8 mouse cellular contexts compared by ENCODE assay signal in the genomic region with DNA sequence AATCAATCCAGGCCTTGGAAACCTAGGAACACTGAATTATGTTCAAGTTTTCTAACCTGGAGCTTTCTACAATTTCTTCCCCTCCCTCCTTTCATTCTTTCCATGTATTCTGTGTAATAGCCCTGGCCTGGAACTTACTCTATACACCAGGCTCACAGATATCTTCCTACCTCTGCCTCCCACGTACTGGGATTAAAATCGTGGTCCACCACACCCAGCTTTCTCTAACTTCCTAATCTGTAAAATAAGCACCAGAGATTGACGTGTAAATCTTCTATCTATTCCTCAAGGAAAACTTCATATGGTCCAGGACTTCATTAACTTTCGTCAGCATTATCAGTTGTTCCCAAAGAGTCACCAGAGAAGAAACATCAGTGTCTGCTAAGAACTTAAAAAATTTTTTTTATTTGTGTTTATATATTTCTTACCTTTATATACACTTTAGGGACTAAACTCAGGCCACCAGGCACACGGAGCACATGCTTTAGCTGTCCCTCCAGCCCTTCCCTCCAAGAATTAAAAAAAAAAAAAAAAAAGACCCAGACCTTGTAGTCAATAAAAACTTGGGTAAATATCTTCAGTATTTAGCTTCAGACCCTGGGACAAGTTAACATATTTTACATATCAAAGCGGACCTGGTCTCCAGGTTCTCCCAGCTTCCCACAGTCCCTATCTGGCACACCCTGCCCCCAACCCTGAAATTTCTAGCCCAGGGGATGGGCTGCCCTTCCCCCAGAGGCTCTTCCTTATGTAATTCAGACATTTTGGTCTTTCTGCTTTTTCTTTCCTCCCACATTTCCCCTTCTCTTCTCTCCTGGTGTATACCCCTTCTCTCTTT. TPM values are rescaled to one million over a fixed set of nuclear protein-coding genes. Genes with fewer than 3 reads are reported as not detected.
DNase-seq lines count a peak whose midpoint lies in the region; ATAC-seq and TF ChIP-seq lines count a peak whose summit lies in the region.

No protein-coding gene starts in this region.

- peaks cover 40% of the 10 kb centered on the region for H3K4me1 ChIP-seq in lung, embryonic 15.5 days
- H3K4me1 ChIP-seq in hindbrain, postnatal 0 days (ENCODE audit: insufficient read depth, low read length) = peaks cover 8% of the 10 kb centered on the region; the same call in 1 of the 2 replicates
- peaks cover 3% of the 10 kb centered on the region; the same call in 1 of the 2 replicates for H3K4me1 ChIP-seq in midbrain, postnatal 0 days (ENCODE audit: insufficient read depth, low read length)

- no peak for TF ChIP-seq CTCF in hindbrain, postnatal 0 days (IDR thresholded peaks at IDR 0.05; ENCODE audit: low read depth)
- TF ChIP-seq CTCF in midbrain, postnatal 0 days (IDR thresholded peaks at IDR 0.05) = no peak

- no peak for ATAC-seq in lung, embryonic 15.5 days (ENCODE audit: borderline replicate concordance, extremely low read depth, low FRiP score, low TSS enrichment)
- ATAC-seq in hindbrain, postnatal 0 days = no peak
- no peak for ATAC-seq in midbrain, postnatal 0 days (ENCODE audit: low FRiP score)

- peak overlapping the region; percentile 67 for H3K9ac ChIP-seq in lung, embryonic 15.5 days
- H3K9ac ChIP-seq in hindbrain, postnatal 0 days (replicated peaks; ENCODE audit: low read length) = peak overlapping the region; percentile 56
- H3K9ac ChIP-seq in midbrain, postnatal 0 days (replicated peaks; ENCODE audit: low read length, poor library complexity, severe bottlenecking) = no peak overlapping the region; the same call in 1 of the 2 replicates

- H3K27ac ChIP-seq in lung, embryonic 15.5 days = peak overlapping the region; percentile 98
- H3K27ac ChIP-seq in hindbrain, postnatal 0 days = peak overlapping the region; percentile 67
- H3K27ac ChIP-seq in midbrain, postnatal 0 days (ENCODE audit: low read depth, low read length) = peak overlapping the region; percentile 59; the same call in 1 of the 2 replicates

- no peaks in the 10 kb centered on the region for H3K27me3 ChIP-seq in lung, embryonic 15.5 days
- no peaks in the 10 kb centered on the region for H3K27me3 ChIP-seq in hindbrain, postnatal 0 days (ENCODE audit: insufficient read depth, low read length)
- H3K27me3 ChIP-seq in midbrain, postnatal 0 days (ENCODE audit: insufficient read depth, low read length) = no peaks in the 10 kb centered on the region

- 7% methylated on average over 6 of the region's 6 CpGs for WGBS in lung, embryonic 15.5 days
- 9% methylated on average over 6 of the region's 6 CpGs for WGBS in hindbrain, postnatal 0 days
- 5% methylated on average over 6 of the region's 6 CpGs for WGBS in midbrain, postnatal 0 days

- peak overlapping the region; percentile 53 for H3K4me3 ChIP-seq in lung, embryonic 15.5 days
- H3K4me3 ChIP-seq in hindbrain, postnatal 0 days (ENCODE audit: low read length) = peak overlapping the region; percentile 45
- peak overlapping the region; percentile 44 for H3K4me3 ChIP-seq in midbrain, postnatal 0 days (ENCODE audit: low read depth, low read length)

- no peak for DNase-seq in lung, postnatal 36 days
- peak; percentile 80 for DNase-seq in embryo, embryonic 10.5 days (ENCODE audit: low spot score)
- no peak for DNase-seq in hindbrain, postnatal 0 days (ENCODE audit: low spot score)
- DNase-seq in midbrain, postnatal 0 days (ENCODE audit: low spot score) = no peak
- no peak for DNase-seq in urinary bladder, postnatal 25 days (ENCODE audit: low spot score)
- no peak for DNase-seq in cerebellum, postnatal 10 days
- DNase-seq in right cerebral cortex, postnatal 10 days (ENCODE audit: low spot score in 2 of 2) = no peak

- H3K36me3 ChIP-seq in lung, embryonic 15.5 days = no peaks in the 10 kb centered on the region
- H3K36me3 ChIP-seq in hindbrain, postnatal 0 days (ENCODE audit: insufficient read depth, low read length) = no peaks in the 10 kb centered on the region
- H3K36me3 ChIP-seq in midbrain, postnatal 0 days (ENCODE audit: insufficient read depth, low read length) = no peaks in the 10 kb centered on the region

- peak overlapping the region; percentile 77 for H3K4me2 ChIP-seq in lung, embryonic 15.5 days
- H3K4me2 ChIP-seq in hindbrain, postnatal 0 days (ENCODE audit: low read depth, low read length) = peak overlapping the region; percentile 77
- peak overlapping the region; percentile 83 for H3K4me2 ChIP-seq in midbrain, postnatal 0 days (ENCODE audit: low read depth, low read length, poor library complexity, severe bottlenecking)

- H3K9me3 ChIP-seq in lung, embryonic 15.5 days = no peaks in the 10 kb centered on the region
- no peaks in the 10 kb centered on the region for H3K9me3 ChIP-seq in hindbrain, postnatal 0 days (ENCODE audit: low read length)
- H3K9me3 ChIP-seq in midbrain, postnatal 0 days (ENCODE audit: low read length) = no peaks in the 10 kb centered on the region

RNA-seq across cellular contexts. Expression of a gene that starts 1.0 kb away (rescaled TPM):
- polyA plus RNA-seq in lung, embryonic 15.5 days (2015; fragmentation: Nextera tagmentation; extraction: Ambion mirVana) = 160 and 177 TPM in 2 replicates
- total RNA-seq in hindbrain, postnatal 0 days (2014; rRNA removed) = 1,614 and 2,187 TPM in 2 replicates
- polyA plus RNA-seq in hindbrain, postnatal 0 days (2015; fragmentation: Nextera tagmentation; extraction: Ambion mirVana) = 36.9 and 39.6 TPM in 2 replicates
- total RNA-seq in midbrain, postnatal 0 days (2014; rRNA removed) = 900 and 1,141 TPM in 2 replicates
- 18.0 and 18.8 TPM in 2 replicates for polyA plus RNA-seq in midbrain, postnatal 0 days (2015; fragmentation: Nextera tagmentation; extraction: Ambion mirVana)

RNA-seq across cellular contexts. Expression of a gene that starts 6.9 kb away (rescaled TPM):
- 9.4 and 10.2 TPM in 2 replicates for polyA plus RNA-seq in lung, embryonic 15.5 days (2015; fragmentation: Nextera tagmentation; extraction: Ambion mirVana)
- 173 and 207 TPM in 2 replicates for total RNA-seq in hindbrain, postnatal 0 days (2014; rRNA removed)
- polyA plus RNA-seq in hindbrain, postnatal 0 days (2015; fragmentation: Nextera tagmentation; extraction: Ambion mirVana) = 0.96 and 1.4 TPM in 2 replicates
- 49.8 and 92.5 TPM in 2 replicates for total RNA-seq in midbrain, postnatal 0 days (2014; rRNA removed)
- 0.42 and 0.55 TPM in 2 replicates for polyA plus RNA-seq in midbrain, postnatal 0 days (2015; fragmentation: Nextera tagmentation; extraction: Ambion mirVana)

RNA-seq across cellular contexts. Expression of a gene that starts 8.3 kb away (rescaled TPM):
- 3.1 and 4.6 TPM in 2 replicates for polyA plus RNA-seq in lung, embryonic 15.5 days (2015; fragmentation: Nextera tagmentation; extraction: Ambion mirVana)
- total RNA-seq in hindbrain, postnatal 0 days (2014; rRNA removed) = 636 and 885 TPM in 2 replicates
- 0.69 TPM in 1 of 2 replicates, not detected in the other for polyA plus RNA-seq in hindbrain, postnatal 0 days (2015; fragmentation: Nextera tagmentation; extraction: Ambion mirVana)
- 162 and 232 TPM in 2 replicates for total RNA-seq in midbrain, postnatal 0 days (2014; rRNA removed)
- not detected in 2 replicates for polyA plus RNA-seq in midbrain, postnatal 0 days (2015; fragmentation: Nextera tagmentation; extraction: Ambion mirVana)

RNA-seq across cellular contexts. Expression of a gene that starts 8.4 kb away (rescaled TPM):
- polyA plus RNA-seq in lung, embryonic 15.5 days (2015; fragmentation: Nextera tagmentation; extraction: Ambion mirVana) = 10.1 and 10.2 TPM in 2 replicates
- total RNA-seq in hindbrain, postnatal 0 days (2014; rRNA removed) = 695 and 1,354 TPM in 2 replicates
- 1.3 and 2.4 TPM in 2 replicates for polyA plus RNA-seq in hindbrain, postnatal 0 days (2015; fragmentation: Nextera tagmentation; extraction: Ambion mirVana)
- 194 and 327 TPM in 2 replicates for total RNA-seq in midbrain, postnatal 0 days (2014; rRNA removed)
- polyA plus RNA-seq in midbrain, postnatal 0 days (2015; fragmentation: Nextera tagmentation; extraction: Ambion mirVana) = 0.43 TPM in 1 of 2 replicates, not detected in the other

RNA-seq across cellular contexts. Expression of a gene that starts 11.2 kb away (rescaled TPM):
- polyA plus RNA-seq in lung, embryonic 15.5 days (2015; fragmentation: Nextera tagmentation; extraction: Ambion mirVana) = 14.5 and 17.7 TPM in 2 replicates
- total RNA-seq in hindbrain, postnatal 0 days (2014; rRNA removed) = 1,151 and 1,635 TPM in 2 replicates
- polyA plus RNA-seq in hindbrain, postnatal 0 days (2015; fragmentation: Nextera tagmentation; extraction: Ambion mirVana) = 2.6 and 5.2 TPM in 2 replicates
- total RNA-seq in midbrain, postnatal 0 days (2014; rRNA removed) = 248 and 572 TPM in 2 replicates
- 2.8 and 4.5 TPM in 2 replicates for polyA plus RNA-seq in midbrain, postnatal 0 days (2015; fragmentation: Nextera tagmentation; extraction: Ambion mirVana)
